Mouse (Mus musculus): ENCODE results near the gene Hap1. TPM values are rescaled to one million over a fixed set of nuclear protein-coding genes. Genes with fewer than 3 reads are reported as not detected.

Gene Hap1
- total and polyA plus RNA-seq, 3 experiments, result 6.6 to 34.8 TPM; not detected in 1

DNA sequence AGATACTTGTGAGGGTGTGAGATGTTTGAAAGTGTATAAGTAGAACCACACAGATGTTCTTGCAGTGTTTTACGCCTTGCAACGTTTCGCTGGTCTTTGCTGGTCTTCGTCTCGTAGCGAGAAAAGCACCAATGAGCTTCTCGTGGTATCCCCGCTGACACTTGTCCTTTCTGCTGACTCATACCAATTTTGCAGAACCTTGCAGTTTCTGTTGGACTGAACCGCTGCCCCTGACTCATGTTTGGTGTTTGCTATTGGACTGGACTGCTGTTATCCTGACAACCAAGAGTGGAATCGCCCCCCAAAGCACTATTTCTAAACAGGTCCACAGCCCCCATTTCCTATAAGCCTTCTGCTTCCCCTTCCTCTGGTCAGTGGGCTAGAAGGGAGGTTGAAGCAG, 11.7 kb downstream of the Hap1 start:
- TF ChIP-seq RCOR1 (IDR thresholded peaks at IDR 0.05; ENCODE audit: low read depth, low read length) (no peak), ZC3H11A (IDR thresholded peaks at IDR 0.05; ENCODE audit: low read depth, low read length) (no peak), RAD21 (IDR thresholded peaks at IDR 0.05; ENCODE audit: low read depth, low read length) (no peak), TCF12 (IDR thresholded peaks at IDR 0.05; ENCODE audit: low read depth, low read length) (no peak), MAZ (IDR thresholded peaks at IDR 0.05; ENCODE audit: low read depth, low read length) (no peak), E2F4 (IDR thresholded peaks at IDR 0.05; ENCODE audit: borderline replicate concordance, low read depth, low read length) (no peak), CTCF (IDR thresholded peaks at IDR 0.05 in 2 of 3, conservative IDR thresholded peaks at IDR 0.05 in 1 of 3; ENCODE audit: control insufficient read depth in 1 of 3, insufficient read depth in 1 of 3, low read depth in 2 of 3, low read length in 3 of 3, poor library complexity in 1 of 3, severe bottlenecking in 1 of 3) (no peak), TBP (IDR thresholded peaks at IDR 0.05; ENCODE audit: low read depth, low read length) (no peak), HCFC1 (IDR thresholded peaks at IDR 0.05; ENCODE audit: low read depth, low read length) (no peak), MXI1 (IDR thresholded peaks at IDR 0.05; ENCODE audit: low read depth, low read length) (no peak), TAL1 (IDR thresholded peaks at IDR 0.05; ENCODE audit: low read length) (no peak), MAX (IDR thresholded peaks at IDR 0.05; ENCODE audit: low read length) (no peak)
- no peak overlapping the region for H3K9ac ChIP-seq (ENCODE audit: control insufficient read depth, low read depth, low read length, poor library complexity, severe bottlenecking)
- H3K27me3 ChIP-seq (ENCODE audit: control insufficient read depth in 1 of 2, insufficient read depth in 2 of 2, low read length in 2 of 2), result peaks cover 0 to 6% of the 10 kb centered on the region in 2 experiments; a peak in 3 of 4 replicates
- H3K9me3 ChIP-seq (replicated peaks; ENCODE audit: insufficient read depth, low read length), result no peaks in the 10 kb centered on the region
- no peaks in the 10 kb centered on the region for H3K4me1 ChIP-seq (ENCODE audit: control insufficient read depth in 1 of 2, insufficient read depth in 2 of 2, low read length in 2 of 2)
- no peaks in the 10 kb centered on the region for H3K36me3 ChIP-seq (ENCODE audit: control insufficient read depth in 1 of 2, insufficient read depth in 2 of 2, low read length in 2 of 2)
- H3K4me3 ChIP-seq (ENCODE audit: control insufficient read depth in 1 of 2, insufficient read depth in 1 of 2, low read depth in 2 of 2, low read length in 2 of 2), result no peak overlapping the region
- no peak overlapping the region for H3K27ac ChIP-seq (ENCODE audit: control insufficient read depth, low read depth, low read length)
- no peak for DNase-seq (ENCODE audit: low read depth, low spot score)
- H3K79me2 ChIP-seq (ENCODE audit: control insufficient read depth, insufficient read depth, low read length, poor library complexity), result no peaks in the 10 kb centered on the region

DNA sequence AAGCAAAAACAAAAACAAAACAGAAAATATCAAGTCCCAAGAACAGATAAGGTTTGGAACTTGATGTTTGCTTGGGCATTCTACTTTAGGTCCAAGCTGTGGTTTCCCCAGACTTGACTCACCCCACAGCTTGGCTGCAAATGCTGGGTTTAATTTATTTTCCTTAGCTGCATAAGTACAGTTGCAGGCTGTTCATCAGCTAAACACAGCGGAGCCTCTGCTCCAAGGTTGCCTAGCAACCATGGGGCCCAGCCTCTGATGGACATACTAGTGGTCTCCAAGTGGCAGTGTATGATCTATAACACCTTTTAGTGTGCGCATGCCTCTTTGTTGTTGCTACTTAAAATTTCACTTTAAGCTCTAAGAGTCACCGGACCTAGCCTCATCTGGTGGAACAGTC, 20.2 kb downstream of the Hap1 start:
- Histone ChIP-seq H3K27me3 (ENCODE audit: control insufficient read depth in 1 of 2, insufficient read depth in 2 of 2, low read length in 2 of 2) (peaks cover 1 to 13% of the 10 kb centered on the region in 2 experiments), H3K36me3 (ENCODE audit: control insufficient read depth in 1 of 2, insufficient read depth in 2 of 2, low read length in 2 of 2) (no peaks in the 10 kb centered on the region), H3K79me2 (ENCODE audit: control insufficient read depth, insufficient read depth, low read length, poor library complexity) (no peaks in the 10 kb centered on the region), H3K27ac (ENCODE audit: control insufficient read depth, low read depth, low read length) (no peak overlapping the region), H3K4me1 (ENCODE audit: control insufficient read depth in 1 of 2, insufficient read depth in 2 of 2, low read length in 2 of 2) (no peaks in the 10 kb centered on the region), H3K4me3 (ENCODE audit: control insufficient read depth in 1 of 2, insufficient read depth in 1 of 2, low read depth in 2 of 2, low read length in 2 of 2) (no peak overlapping the region), H3K9ac (ENCODE audit: control insufficient read depth, low read depth, low read length, poor library complexity, severe bottlenecking) (no peak overlapping the region), H3K9me3 (replicated peaks; ENCODE audit: insufficient read depth, low read length) (no peaks in the 10 kb centered on the region)
- DNase-seq (ENCODE audit: low read depth, low spot score), result no peak
- TF ChIP-seq CHD2 (IDR thresholded peaks at IDR 0.05; ENCODE audit: low read length), result no peak
- no peak for TF ChIP-seq SIN3A (IDR thresholded peaks at IDR 0.05; ENCODE audit: low read length)
- TF ChIP-seq HCFC1 (IDR thresholded peaks at IDR 0.05; ENCODE audit: low read depth, low read length), result no peak
- no peak for TF ChIP-seq RAD21 (IDR thresholded peaks at IDR 0.05; ENCODE audit: low read depth, low read length)
- TF ChIP-seq CTCF (IDR thresholded peaks at IDR 0.05 in 2 of 3, conservative IDR thresholded peaks at IDR 0.05 in 1 of 3; ENCODE audit: control insufficient read depth in 1 of 3, insufficient read depth in 1 of 3, low read depth in 2 of 3, low read length in 3 of 3, poor library complexity in 1 of 3, severe bottlenecking in 1 of 3), result no peak
- TF ChIP-seq ZC3H11A (IDR thresholded peaks at IDR 0.05; ENCODE audit: low read depth, low read length), result no peak
- no peak for TF ChIP-seq USF2 (IDR thresholded peaks at IDR 0.05; ENCODE audit: borderline replicate concordance in 1 of 2, insufficient read depth in 1 of 2, low read depth in 1 of 2, low read length in 2 of 2)
